Mouse (Mus musculus) spleen, postnatal 36 days (tissue): ENCODE measurements at regions not wholly inside any gene's neighbourhood (a gene's known extent, or its start where the extent isn't known, plus 50 kb on each side); places are given as distances from the start of the nearest gene placed in this dataset.
"Not testable (repeated sequence)": the region's sequence is repeated elsewhere in the genome, so short reads cannot be mapped to it uniquely, and the experiment has no call there.

Experiments
- DNase-seq, 2 experiments: peaks; one replicate each; pipeline ENCODE4 v3.0.0; 2022; ENCODE audit warnings: low spot score in 2 of 2, mixed read lengths in 1 of 2

GRCm38 (mm10) chr5:142281997-142282396 lies 119.3 kb upstream of the Foxk1 start:
- no peak for DNase-seq

DNA sequence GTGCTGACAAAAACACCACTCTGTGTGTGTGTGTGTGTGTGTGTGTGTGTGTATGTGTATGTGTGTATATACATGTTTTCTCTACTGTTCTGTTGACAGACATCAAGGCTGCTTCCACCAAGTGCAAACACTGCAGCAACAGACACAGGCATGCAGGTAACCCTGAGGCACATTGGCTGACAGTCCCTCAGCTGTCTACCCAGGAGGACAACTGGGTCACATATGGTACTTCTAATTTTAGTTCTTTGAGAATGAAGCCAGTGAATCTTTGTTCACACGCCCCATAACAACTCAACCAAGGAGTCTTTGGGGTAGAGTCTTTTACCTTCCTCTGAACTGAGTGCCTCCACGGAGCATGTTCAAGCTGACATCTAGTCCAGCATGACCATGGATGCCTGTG lies 113.3 kb upstream of the Foxk1 start:
- DNase-seq, result no peak

DNA sequence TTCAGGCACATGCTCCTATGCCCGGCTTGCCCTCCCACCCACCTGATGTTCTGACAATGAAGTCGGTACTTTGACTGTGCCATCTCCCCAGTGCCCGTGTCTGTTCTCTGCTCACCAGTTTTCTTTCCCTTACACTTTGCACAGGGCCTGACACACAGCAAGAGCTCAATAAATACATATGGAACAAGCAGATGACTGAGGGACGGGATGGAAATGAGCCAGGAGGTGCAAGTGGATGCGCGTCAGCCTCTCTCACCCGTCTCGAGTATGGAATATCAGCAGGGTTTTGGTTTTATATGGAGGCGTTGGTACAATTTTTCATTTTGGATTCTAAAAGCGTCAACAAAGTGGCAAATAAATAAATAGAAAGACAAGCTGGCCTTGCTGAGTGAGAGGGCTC lies 109.8 kb upstream of the Foxk1 start:
- DNase-seq, result no peak

- DNase-seq, result not testable (repeated sequence)
These were observed 104.9 kb upstream of the Foxk1 start for GRCm38 (mm10) chr5:142296401-142296800.

DNA sequence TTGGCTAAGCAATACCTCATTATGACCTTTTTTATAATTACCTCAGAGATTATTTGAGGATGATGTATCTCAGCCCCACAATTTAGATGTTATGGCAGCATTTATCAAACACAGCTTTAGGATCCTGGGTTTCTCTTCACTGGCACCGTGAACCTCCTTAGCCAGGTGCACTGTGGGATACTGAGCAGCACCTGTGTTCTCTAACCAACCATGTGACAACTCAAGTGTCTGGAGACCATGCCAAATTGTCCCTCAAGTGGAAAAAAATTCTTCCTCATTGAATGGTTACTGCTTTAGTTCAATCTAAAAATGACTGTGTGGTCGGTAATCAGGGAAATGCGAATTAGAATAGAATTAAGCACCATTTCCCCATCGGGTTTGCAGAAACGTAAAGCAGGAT lies 101.7 kb upstream of the Foxk1 start:
- no peak for DNase-seq

DNA sequence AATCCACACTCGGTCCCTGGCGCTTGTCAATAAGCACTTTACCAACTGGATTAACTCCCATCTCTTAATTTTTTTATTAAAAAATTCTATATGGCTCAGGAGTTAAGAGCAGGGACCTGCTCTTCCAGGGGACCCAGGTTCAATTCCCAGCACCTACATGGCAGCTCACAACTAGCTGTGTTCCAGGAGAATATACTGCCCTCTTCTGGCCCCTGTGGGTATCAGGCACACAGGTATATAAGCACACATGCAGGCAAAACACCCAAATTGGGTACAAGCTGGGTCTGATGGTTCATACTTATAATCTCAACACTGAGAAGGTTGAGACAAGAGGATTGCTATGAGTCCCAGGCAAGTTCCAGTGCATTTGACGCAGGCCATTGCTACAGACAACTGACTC lies 92.8 kb upstream of the Foxk1 start:
- no peak for DNase-seq

- no peak for DNase-seq
These were observed 87.4 kb upstream of the Foxk1 start for GRCm38 (mm10) chr5:142313944-142314343.

GRCm38 (mm10) chr5:142314466-142314865 lies 86.8 kb upstream of the Foxk1 start:
- no peak for DNase-seq

DNA sequence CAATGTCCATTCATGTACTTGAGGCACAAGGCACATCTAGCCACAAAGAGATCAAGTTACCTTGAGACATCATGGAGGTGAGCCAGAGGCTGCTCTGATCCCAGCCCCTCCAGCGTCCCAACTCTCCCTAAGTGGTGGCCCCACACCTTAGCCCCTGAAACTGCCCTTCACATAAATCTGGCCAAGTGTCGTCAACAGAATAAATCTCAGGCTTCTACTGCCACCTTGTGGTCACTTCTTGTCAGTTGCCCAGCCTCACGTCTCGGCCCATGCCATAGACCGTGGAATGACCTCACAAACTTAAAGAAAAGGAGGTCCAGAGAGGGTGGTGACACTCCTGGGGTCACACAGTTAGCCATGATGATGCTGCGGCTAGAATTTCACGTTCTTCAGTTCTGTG lies 82.0 kb upstream of the Foxk1 start:
- peak; percentile 24 to 43 for DNase-seq

GRCm38 (mm10) chr5:142321316-142321715 lies 80.0 kb upstream of the Foxk1 start:
- DNase-seq, result no peak

DNA sequence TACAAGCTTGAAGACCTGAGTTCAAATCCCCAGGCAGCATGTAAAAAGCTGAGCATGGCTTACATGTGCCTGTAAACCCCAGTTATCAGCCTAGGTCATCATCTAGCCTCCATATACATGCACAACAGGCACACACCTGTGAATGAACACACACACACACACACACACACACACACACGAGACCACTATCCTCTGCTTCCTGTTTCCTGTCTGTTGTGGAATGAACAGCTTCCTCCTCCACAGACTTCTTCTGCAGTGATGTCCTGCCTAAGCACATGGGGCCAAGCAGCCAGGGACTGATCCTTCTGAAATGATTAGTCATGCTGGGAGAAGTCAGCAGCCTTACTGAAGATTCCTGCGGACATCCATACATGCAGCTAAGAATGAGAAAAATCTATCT lies 76.4 kb upstream of the Foxk1 start:
- DNase-seq, result no peak

DNA sequence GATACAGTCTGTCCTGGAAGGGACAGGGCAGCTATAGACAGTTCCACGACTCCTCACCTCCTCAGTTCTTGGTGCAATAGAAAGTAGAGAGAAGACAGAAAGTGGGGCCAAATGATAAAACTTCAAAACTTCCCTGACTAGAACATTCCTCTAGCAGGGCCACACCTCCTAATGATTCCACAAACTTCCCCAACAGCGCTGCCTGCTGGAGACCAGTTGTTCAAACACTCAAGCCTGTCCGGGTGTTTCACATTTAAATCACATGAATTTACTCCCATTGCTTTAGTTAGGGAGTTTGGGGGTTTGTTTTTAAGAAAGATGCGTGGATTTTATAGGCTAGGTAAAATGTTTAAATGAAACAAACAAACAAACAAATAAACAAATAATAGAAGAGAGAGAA lies 75.7 kb upstream of the Foxk1 start:
- peak in 1 of 2 experiments; percentile 9 for DNase-seq

DNA sequence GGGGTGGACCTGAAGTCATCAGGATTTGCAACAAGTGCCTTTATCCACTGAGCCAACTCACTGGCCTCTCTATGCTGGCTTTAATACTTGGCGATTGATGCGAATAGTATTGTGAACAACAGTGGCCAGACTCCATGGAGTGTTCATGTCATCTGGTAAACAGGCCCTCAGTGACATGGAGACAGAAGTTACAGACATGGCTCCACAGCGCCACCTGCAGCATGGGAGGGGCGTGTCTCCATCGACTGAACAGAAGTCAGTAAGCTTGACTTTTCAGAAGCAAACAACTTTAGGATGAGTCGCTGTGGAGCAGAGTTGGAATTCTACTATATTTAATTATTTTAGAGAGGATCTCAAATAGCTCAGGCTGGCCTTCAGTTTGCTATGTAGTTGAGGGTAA lies 74.0 kb upstream of the Foxk1 start:
- peak; percentile 7 to 10 for DNase-seq

DNA sequence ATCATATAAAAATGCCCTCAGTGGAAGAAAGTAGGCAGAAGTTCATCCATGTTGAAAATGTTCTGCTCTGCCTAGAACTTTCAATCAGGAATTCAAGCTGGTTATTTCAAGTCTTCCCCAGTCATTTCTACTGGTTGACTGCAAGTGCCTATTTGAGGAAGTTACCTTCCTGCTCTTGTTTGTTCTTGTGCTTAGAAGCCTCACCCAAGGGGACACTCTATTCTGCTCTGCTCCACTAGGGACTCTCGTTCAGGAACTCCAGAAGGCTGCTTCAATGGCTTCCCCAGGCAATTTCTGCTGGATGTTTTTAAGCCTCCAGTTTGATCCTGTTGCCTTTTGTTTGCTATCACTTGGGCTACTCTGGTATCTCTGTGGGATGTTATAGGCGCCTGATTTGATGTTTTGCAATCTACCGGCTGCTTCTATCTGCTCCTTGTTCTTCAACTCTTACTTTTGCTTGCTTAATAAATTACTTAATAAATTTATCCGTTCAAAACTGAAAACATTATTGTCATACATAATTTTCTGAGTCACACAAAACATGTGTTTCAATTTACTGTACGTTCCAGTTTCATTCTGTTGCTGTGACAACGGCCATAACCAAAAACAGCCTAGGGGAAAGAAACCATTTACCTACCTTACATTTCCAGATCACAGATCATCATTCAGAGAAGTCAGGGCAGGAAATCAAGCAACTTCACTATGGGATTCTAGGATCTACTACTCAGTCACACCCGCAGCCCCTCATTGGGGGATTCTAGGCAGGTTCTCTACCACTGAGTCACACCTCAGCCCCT lies 71.4 kb upstream of the Foxk1 start:
- no peak for DNase-seq

DNA sequence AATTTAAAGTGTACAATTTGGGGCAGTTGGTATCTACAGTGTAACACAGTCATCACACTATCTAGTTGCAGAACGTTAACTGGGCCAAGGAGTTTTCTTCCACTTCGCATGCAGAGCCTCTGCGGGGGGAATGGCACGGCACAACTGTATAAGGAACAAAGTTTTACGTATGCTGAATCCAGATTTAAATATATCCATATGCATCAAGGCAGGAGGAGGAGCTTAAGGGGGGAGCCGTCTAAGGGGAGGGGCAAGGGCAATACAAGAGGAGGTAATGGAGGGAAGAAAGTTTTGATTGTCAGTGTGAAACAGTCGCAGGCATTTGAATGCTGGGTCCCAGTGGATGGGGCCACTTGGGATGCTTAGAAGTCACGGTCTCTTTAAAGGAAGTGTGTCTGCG lies 68.6 kb upstream of the Foxk1 start:
- no peak for DNase-seq

- no peak for DNase-seq
These were observed 63.9 kb upstream of the Foxk1 start for GRCm38 (mm10) chr5:142337436-142337835.

GRCm38 (mm10) chr5:142338051-142338450 lies 63.2 kb upstream of the Foxk1 start:
- DNase-seq, result no peak

DNA sequence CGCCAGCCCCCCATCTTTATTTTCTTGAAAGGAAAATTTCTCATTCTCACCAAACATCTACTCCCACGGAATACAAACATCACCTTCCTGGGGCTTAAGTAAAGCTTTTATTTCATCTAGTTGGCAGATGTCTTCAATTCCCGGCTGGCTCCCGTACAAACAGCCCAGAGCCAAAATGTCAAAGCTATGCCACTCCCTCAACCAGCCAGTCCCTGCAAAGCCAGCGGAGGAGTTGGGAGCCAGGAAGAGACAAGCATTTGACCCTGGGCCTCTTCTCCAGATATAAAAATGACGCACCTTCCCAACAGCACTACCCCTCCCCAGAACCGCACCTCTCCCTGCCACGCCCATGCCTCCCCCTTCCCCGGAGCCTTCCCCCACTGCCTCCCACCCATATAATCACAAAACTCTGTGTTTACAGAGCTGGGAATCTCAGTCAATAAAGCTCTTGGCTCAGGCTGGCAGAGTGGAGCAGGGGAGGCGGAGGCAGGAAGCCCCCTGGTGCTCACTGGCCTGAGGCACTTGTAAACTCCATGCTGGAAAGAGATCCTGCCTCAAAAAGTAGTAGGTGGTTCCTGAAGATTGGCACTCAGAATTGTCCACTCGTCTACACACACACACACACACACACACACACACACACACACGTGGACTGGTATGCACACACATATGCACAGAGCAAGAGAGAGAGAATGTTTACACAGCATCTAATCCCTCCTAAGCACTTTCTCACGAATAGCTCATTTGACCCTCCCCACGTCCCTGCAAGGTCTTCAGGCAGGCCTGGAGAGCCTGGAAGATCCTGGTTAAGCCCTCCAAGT lies 60.9 kb upstream of the Foxk1 start:
- no peak for DNase-seq

DNA sequence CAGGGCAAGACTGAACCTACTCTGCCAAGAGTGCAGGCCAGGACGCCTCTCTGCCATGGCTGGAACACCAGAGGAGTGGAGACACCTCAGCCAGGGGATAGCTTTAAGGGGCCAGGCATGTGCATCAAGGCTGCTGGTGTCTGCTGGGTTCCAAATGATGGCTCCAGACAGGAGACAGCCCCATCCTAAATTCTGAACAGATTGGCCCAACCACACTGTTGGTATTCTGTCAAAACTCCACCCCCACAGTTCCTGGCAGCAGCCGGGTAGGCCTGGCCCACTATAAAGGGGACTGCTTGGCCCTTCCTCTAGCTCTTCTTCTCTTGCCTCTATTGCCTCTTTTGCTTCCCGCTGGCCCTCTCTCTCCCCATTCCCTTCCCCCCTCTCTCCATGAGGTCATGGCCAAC lies 60.3 kb upstream of the Foxk1 start:
- no peak for DNase-seq

DNA sequence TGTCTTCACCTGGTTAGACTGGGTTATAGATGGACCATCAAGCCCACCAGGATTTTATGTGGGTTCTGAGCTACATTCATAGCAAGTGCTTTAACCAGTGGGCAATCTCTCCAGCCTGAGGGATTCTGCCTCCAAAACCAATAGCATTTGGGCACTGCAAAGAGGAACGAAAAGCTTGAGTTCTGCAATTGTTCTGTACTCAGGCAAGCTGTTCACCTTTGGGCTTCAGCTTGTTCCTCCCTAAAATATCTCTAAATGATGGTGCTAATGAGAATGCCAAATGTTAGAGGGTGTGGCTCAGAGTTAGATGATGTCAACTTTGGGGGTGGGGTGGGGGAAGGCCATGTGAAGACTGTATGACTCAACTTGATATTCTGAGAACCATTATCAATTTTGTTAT lies 54.8 kb upstream of the Foxk1 start:
- no peak for DNase-seq

GRCm38 (mm10) chr5:142350574-142350973 lies 50.7 kb upstream of the Foxk1 start:
- peak in 1 of 2 experiments; percentile 20 for DNase-seq
